Mouse (Mus musculus): ENCODE data around the gene Mylip. TPM values are rescaled to one million over a fixed set of nuclear protein-coding genes. Genes with fewer than 3 reads are reported as not detected.
A peak's percentile ranks its signal among the peaks of the same experiment; 100 is the strongest.

Mylip gene
- polyA plus RNA-seq, 1 experiment from 2014 or later = 5.1 TPM

- H3K9me3 ChIP-seq (ENCODE audit: control insufficient read depth, low read length) = no peaks in the 10 kb centered on the region
- no peaks in the 10 kb centered on the region for H3K27me3 ChIP-seq (ENCODE audit: control insufficient read depth, insufficient read depth, low read length)
- 98% methylated on average over 4 of the region's 4 CpGs for WGBS
- H3K36me3 ChIP-seq (ENCODE audit: control insufficient read depth, insufficient read depth, low read length) = no peaks in the 10 kb centered on the region
- no peak overlapping the region for H3K27ac ChIP-seq (ENCODE audit: low read depth, low read length)
- no peak overlapping the region for H3K4me2 ChIP-seq (ENCODE audit: low read depth)
- no peak overlapping the region for H3K9ac ChIP-seq (ENCODE audit: low read length)
- peaks cover 7% of the 10 kb centered on the region for H3K4me1 ChIP-seq (ENCODE audit: control insufficient read depth, insufficient read depth, low read length)
- DNase-seq (ENCODE audit: low spot score) (no peak), ATAC-seq (ENCODE audit: insufficient read depth, low FRiP score, low TSS enrichment) (no peak)
- no peak overlapping the region for H3K4me3 ChIP-seq (ENCODE audit: low read depth, low read length)
These were observed 2.3 kb upstream of the Mylip start for GRCm38 (mm10) chr13:45387231-45387630.

- 75% methylated on average over 16 of the region's 16 CpGs for WGBS
- DNase-seq (ENCODE audit: low spot score) = no peak
- Histone ChIP-seq H3K4me1 (ENCODE audit: control insufficient read depth, insufficient read depth, low read length) (peaks cover 7% of the 10 kb centered on the region), H3K4me3 (ENCODE audit: low read depth, low read length) (no peak overlapping the region), H3K27me3 (ENCODE audit: control insufficient read depth, insufficient read depth, low read length) (no peaks in the 10 kb centered on the region), H3K27ac (ENCODE audit: low read depth, low read length) (no peak overlapping the region), H3K4me2 (ENCODE audit: low read depth) (no peak overlapping the region), H3K9me3 (ENCODE audit: control insufficient read depth, low read length) (no peaks in the 10 kb centered on the region), H3K36me3 (ENCODE audit: control insufficient read depth, insufficient read depth, low read length) (no peaks in the 10 kb centered on the region), H3K9ac (ENCODE audit: low read length) (no peak overlapping the region)
- ATAC-seq (ENCODE audit: insufficient read depth, low FRiP score, low TSS enrichment) = no peak
These were observed 1.2 kb upstream of the Mylip start for GRCm38 (mm10) chr13:45388254-45388805.

DNA sequence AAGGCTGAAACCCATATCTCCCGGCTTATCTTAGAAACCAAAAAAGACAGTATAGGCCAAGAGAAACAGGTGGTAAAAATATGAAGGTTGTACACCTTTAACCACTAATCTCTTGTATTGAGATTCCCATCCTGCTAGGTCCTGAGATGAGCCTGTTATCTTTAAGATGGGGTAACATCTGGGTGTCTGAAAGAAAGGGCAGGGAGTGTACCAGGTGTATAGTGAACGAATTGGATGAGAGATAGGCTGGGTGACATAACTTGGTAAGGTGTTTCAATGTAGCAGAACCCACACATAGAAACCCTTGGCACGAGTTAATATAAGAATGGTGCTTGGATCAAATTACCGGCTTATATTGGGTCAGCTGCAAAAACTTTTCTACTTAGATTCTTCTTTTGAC is 653 bp upstream of the Mylip start:
- WGBS = 39% methylated on average over 4 of the region's 4 CpGs
- Histone ChIP-seq H3K4me3 (ENCODE audit: low read depth, low read length) (peak overlapping the region; percentile 74), H3K36me3 (ENCODE audit: control insufficient read depth, insufficient read depth, low read length) (no peaks in the 10 kb centered on the region), H3K9ac (ENCODE audit: low read length) (no peak overlapping the region; the same call in 1 of the 2 replicates), H3K27me3 (ENCODE audit: control insufficient read depth, insufficient read depth, low read length) (no peaks in the 10 kb centered on the region), H3K27ac (ENCODE audit: low read depth, low read length) (no peak overlapping the region), H3K4me1 (ENCODE audit: control insufficient read depth, insufficient read depth, low read length) (peaks cover 7% of the 10 kb centered on the region), H3K9me3 (ENCODE audit: control insufficient read depth, low read length) (no peaks in the 10 kb centered on the region), H3K4me2 (ENCODE audit: low read depth) (peak overlapping the region; percentile 92)
- no peak for DNase-seq (ENCODE audit: low spot score)
- no peak for ATAC-seq (ENCODE audit: insufficient read depth, low FRiP score, low TSS enrichment)

GRCm38 (mm10) chr13:45390312-45390961 is 895 bp downstream of the Mylip start:
- no peaks in the 10 kb centered on the region for H3K9me3 ChIP-seq (ENCODE audit: control insufficient read depth, low read length)
- H3K4me1 ChIP-seq (ENCODE audit: control insufficient read depth, insufficient read depth, low read length) = peaks cover 7% of the 10 kb centered on the region
- H3K9ac ChIP-seq (ENCODE audit: low read length) = peak overlapping the region; percentile 79
- H3K27ac ChIP-seq (ENCODE audit: low read depth, low read length) = 0 out of 2 replicates have a peak overlapping the region, but pooled peaks have one; percentile 20
- ATAC-seq (ENCODE audit: insufficient read depth, low FRiP score, low TSS enrichment) = no peak
- H3K4me2 ChIP-seq (ENCODE audit: low read depth) = peak overlapping the region; percentile 92
- WGBS = 5% methylated on average over 25 of the region's 25 CpGs
- no peaks in the 10 kb centered on the region for H3K36me3 ChIP-seq (ENCODE audit: control insufficient read depth, insufficient read depth, low read length)
- DNase-seq (ENCODE audit: low spot score) = peak; percentile 29
- H3K27me3 ChIP-seq (ENCODE audit: control insufficient read depth, insufficient read depth, low read length) = no peaks in the 10 kb centered on the region
- peak overlapping the region; percentile 74 for H3K4me3 ChIP-seq (ENCODE audit: low read depth, low read length)

DNA sequence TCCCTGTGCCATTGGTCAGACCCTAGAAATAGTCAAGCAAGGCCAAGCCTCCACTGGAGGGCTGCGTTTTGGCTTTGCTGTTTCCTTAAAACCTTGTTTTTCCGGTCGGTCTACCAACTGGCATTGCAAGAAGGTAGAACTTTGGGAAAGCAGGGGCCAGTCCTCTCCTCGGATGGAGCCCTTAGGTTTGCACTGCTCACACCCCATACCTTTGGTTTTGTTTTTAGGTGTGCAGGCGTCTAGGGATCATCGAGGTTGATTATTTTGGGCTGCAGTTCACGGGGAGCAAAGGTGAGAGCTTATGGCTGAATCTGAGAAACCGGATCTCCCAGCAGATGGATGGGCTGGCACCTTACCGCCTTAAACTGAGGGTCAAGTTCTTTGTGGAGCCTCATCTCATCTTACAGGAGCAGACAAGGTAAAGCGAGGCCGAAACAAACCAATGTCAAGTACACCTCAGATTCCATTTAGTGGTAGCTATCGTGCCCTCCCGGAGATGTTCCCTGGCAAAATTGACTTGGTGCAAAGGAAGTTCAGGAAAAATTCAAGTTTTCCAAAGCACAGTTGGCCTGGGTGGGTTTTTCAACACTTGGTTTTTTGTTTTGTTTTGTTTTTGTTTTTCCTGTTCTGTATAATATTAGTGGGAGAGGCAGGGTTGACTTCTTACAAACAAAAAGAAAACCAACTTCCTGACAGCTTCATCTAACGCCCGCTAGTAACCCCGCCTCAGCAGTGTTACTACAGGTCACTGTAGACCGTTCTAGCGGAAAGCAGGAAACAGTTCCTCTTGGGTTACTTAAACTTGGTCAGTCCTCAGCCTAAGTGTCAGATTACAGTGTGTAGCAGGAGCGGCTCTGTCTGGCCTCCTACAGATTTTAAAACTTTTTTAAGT is 1.7 kb downstream of the Mylip start:
- no peaks in the 10 kb centered on the region for H3K27me3 ChIP-seq (ENCODE audit: control insufficient read depth, insufficient read depth, low read length)
- 47% methylated on average over 19 of the region's 19 CpGs for WGBS

DNA sequence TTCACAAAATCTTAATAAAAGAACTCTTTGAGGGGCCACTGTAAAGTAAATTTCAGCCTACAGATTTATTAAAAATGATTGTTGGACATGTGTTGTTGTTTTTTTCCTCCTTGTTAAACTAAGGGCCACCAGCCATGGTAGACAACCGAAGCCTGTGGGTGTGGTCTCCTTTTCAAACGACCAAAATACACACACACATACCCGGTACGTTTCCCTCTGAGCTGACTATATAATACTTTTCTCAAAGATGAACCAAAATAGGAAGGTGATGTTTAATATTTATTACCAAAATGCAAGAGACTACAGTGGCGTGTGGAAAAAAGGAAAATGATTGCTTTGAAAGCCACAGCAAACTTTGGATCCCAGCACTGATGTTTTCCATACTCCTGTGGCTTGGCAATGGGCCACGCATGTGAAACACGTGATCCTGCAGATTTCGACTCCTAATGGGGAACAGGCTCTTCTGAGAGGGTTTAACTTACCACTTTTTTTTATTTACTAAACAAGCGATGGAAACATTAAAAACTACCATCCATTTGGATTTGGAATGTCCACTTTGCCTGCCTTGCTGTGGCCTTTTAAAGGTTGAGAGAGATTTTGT is 2.4 kb downstream of the Mylip start:
- peaks cover 7% of the 10 kb centered on the region for H3K4me1 ChIP-seq (ENCODE audit: control insufficient read depth, insufficient read depth, low read length)
- ATAC-seq (ENCODE audit: insufficient read depth, low FRiP score, low TSS enrichment) (no peak), DNase-seq (ENCODE audit: low spot score) (no peak)
- no peaks in the 10 kb centered on the region for H3K9me3 ChIP-seq (ENCODE audit: control insufficient read depth, low read length)
- no peak overlapping the region for H3K27ac ChIP-seq (ENCODE audit: low read depth, low read length)
- no peaks in the 10 kb centered on the region for H3K27me3 ChIP-seq (ENCODE audit: control insufficient read depth, insufficient read depth, low read length)
- peak overlapping the region; percentile 74; the same call in 1 of the 2 replicates for H3K4me3 ChIP-seq (ENCODE audit: low read depth, low read length)
- no peaks in the 10 kb centered on the region for H3K36me3 ChIP-seq (ENCODE audit: control insufficient read depth, insufficient read depth, low read length)
- no peak overlapping the region for H3K9ac ChIP-seq (ENCODE audit: low read length)
- peak overlapping the region; percentile 92 for H3K4me2 ChIP-seq (ENCODE audit: low read depth)
- WGBS = 55% methylated on average over 9 of the region's 9 CpGs

More for the DNA sequence above, 1.7 kb downstream of the Mylip start:
- Histone ChIP-seq H3K4me2 (ENCODE audit: low read depth) (peak overlapping the region; percentile 92), H3K36me3 (ENCODE audit: control insufficient read depth, insufficient read depth, low read length) (no peaks in the 10 kb centered on the region), H3K4me3 (ENCODE audit: low read depth, low read length) (peak overlapping the region; percentile 74), H3K9me3 (ENCODE audit: control insufficient read depth, low read length) (no peaks in the 10 kb centered on the region), H3K27ac (ENCODE audit: low read depth, low read length) (no peak overlapping the region), H3K9ac (ENCODE audit: low read length) (0 out of 2 replicates have a peak overlapping the region, but pooled peaks have one; percentile 9), H3K4me1 (ENCODE audit: control insufficient read depth, insufficient read depth, low read length) (peaks cover 7% of the 10 kb centered on the region)
- no peak for ATAC-seq (ENCODE audit: insufficient read depth, low FRiP score, low TSS enrichment)
- DNase-seq (ENCODE audit: low spot score) = peak; percentile 15

GRCm38 (mm10) chr13:45394221-45394768 is 4.8 kb downstream of the Mylip start:
- Histone ChIP-seq H3K36me3 (ENCODE audit: control insufficient read depth, insufficient read depth, low read length) (no peaks in the 10 kb centered on the region), H3K9me3 (ENCODE audit: control insufficient read depth, low read length) (no peaks in the 10 kb centered on the region), H3K9ac (ENCODE audit: low read length) (no peak overlapping the region), H3K27ac (ENCODE audit: low read depth, low read length) (no peak overlapping the region), H3K4me3 (ENCODE audit: low read depth, low read length) (no peak overlapping the region), H3K27me3 (ENCODE audit: control insufficient read depth, insufficient read depth, low read length) (no peaks in the 10 kb centered on the region), H3K4me2 (ENCODE audit: low read depth) (no peak overlapping the region), H3K4me1 (ENCODE audit: control insufficient read depth, insufficient read depth, low read length) (peaks cover 8% of the 10 kb centered on the region)
- DNase-seq (ENCODE audit: low spot score) (no peak), ATAC-seq (ENCODE audit: insufficient read depth, low FRiP score, low TSS enrichment) (no peak)
- 54% methylated on average over 8 of the region's 8 CpGs for WGBS

DNA sequence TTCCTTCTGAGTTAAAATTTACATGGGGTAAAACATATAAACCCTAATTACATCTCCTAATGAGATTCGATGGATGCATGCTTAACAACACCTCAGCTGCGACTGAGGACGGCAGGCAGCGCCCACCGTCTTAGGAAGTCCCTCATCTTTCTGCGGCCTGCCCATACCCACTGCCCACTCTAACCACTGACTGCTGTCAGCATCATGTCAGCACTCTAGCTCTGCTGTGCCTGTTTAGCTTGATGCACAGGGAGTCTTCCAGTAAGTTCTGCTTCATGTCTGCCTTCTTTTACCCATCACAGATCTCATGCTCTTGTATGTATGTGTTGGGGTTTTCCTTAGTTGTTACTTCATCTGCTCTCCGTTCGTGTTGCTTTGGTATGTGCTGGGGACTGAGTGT is 7.2 kb downstream of the Mylip start:
- DNase-seq (ENCODE audit: low spot score) (no peak), ATAC-seq (ENCODE audit: insufficient read depth, low FRiP score, low TSS enrichment) (no peak)
- Histone ChIP-seq H3K4me3 (ENCODE audit: low read depth, low read length) (no peak overlapping the region), H3K27ac (ENCODE audit: low read depth, low read length) (no peak overlapping the region), H3K9me3 (ENCODE audit: control insufficient read depth, low read length) (no peaks in the 10 kb centered on the region), H3K27me3 (ENCODE audit: control insufficient read depth, insufficient read depth, low read length) (no peaks in the 10 kb centered on the region), H3K4me1 (ENCODE audit: control insufficient read depth, insufficient read depth, low read length) (peaks cover 7% of the 10 kb centered on the region; the same call in 1 of the 2 replicates), H3K36me3 (ENCODE audit: control insufficient read depth, insufficient read depth, low read length) (no peaks in the 10 kb centered on the region), H3K9ac (ENCODE audit: low read length) (no peak overlapping the region), H3K4me2 (ENCODE audit: low read depth) (no peak overlapping the region)
- 90% methylated on average over 8 of the region's 8 CpGs for WGBS

All from neural tube, embryonic 11.5 days (tissue).